Mouse (Mus musculus) bone marrow macrophage, adult 2 months (primary cell): Measurements from ENCODE around the gene Rapgef1.

ENCODE experiments used
- CTCF ChIP-seq: IDR thresholded peaks from 2 replicates; pipeline ENCODE4 v1.5.1; 2012; ENCODE audit warnings: low read depth, mild to moderate bottlenecking, low read length, moderate library complexity
- POLR2A ChIP-seq: IDR thresholded peaks from 2 replicates; pipeline ENCODE4 v1.6.1; 2012; ENCODE audit warnings: mild to moderate bottlenecking, low read depth, low read length, borderline replicate concordance

DNA sequence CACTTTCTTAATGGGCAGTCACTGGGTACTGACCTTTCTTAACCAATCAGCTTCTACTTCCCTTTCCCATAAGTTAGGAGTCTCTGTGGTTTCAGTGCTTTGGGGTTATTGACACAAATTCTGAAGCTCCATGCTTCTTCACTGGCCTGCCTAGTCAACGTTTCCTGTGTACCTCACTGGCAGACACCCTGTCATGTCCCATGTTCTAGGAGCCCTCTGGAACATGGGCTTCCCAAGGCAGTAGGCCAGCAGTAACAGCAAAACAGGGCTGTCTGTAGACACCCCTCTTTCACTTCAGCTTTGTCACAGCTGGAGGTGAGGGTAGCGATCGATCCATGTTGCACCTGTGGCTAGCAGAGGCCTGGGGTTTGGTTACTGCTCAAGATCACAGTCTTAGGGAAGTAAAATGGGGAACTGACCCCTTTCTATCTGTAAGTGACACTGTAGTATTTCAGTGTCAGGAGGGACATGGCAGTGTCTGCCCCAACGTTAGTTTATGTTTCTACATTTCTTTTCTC lies 4.6 kb downstream of the Rapgef1 start:
- TF ChIP-seq CTCF (no peak), POLR2A (no peak)
